Mouse (Mus musculus): ENCODE measurements at regions not wholly inside any gene's neighbourhood (a gene's known extent, or its start where the extent isn't known, plus 50 kb on each side); places are given as distances from the start of the nearest gene placed in this dataset.

- ATAC-seq, result no peak
- Histone ChIP-seq H3K27ac (no peak overlapping the region), H3K4me3 (ENCODE audit: low read length) (no peak overlapping the region), H3K9me3 (ENCODE audit: low read length) (no peaks in the 10 kb centered on the region), H3K9ac (replicated peaks; ENCODE audit: low read length) (no peak overlapping the region), H3K36me3 (ENCODE audit: insufficient read depth, low read length) (no peaks in the 10 kb centered on the region), H3K4me2 (ENCODE audit: low read depth, low read length) (no peak overlapping the region), H3K4me1 (ENCODE audit: insufficient read depth, low read length) (no peaks in the 10 kb centered on the region), H3K27me3 (ENCODE audit: insufficient read depth, low read length) (no peaks in the 10 kb centered on the region)
- DNase-seq (ENCODE audit: low spot score), result no peak
- WGBS, result 56% methylated on average over 6 of the region's 6 CpGs
- TF ChIP-seq CTCF (IDR thresholded peaks at IDR 0.05; ENCODE audit: low read depth), result no peak
These were observed 375.5 kb downstream of the Etv1 start for GRCm38 (mm10) chr12:39154689-39155088.

DNA sequence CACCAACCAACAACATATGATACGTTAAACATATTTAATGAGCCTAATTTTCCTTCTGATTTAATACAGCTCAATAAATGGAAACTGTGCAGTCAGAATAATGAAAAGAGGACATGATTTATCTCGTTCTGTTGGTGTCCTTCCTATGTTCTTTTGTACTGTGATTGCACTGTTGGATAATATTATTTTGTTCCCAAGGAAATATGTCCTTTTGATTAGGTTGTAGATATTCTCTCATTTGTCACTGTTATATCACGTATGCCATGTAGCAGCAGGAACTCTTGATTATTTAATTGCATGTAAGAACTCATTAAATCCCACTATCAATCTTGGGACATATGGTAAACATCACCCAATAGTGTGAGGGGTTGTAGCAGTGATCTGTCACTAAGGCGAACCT, 397.8 kb downstream of the Etv1 start:
- TF ChIP-seq CTCF (IDR thresholded peaks at IDR 0.05; ENCODE audit: low read depth), result no peak
- H3K4me1 ChIP-seq (ENCODE audit: insufficient read depth, low read length), result no peaks in the 10 kb centered on the region
- ATAC-seq (no peak), DNase-seq (ENCODE audit: low spot score) (no peak)
- no peaks in the 10 kb centered on the region for H3K36me3 ChIP-seq (ENCODE audit: insufficient read depth, low read length)
- H3K27ac ChIP-seq, result no peak overlapping the region
- 54% methylated on average over 4 of the region's 4 CpGs for whole genome bisulfite sequencing
- H3K4me3 ChIP-seq (ENCODE audit: low read length), result no peak overlapping the region
- no peak overlapping the region for H3K9ac ChIP-seq (replicated peaks; ENCODE audit: low read length)
- no peaks in the 10 kb centered on the region for H3K27me3 ChIP-seq (ENCODE audit: insufficient read depth, low read length)
- H3K9me3 ChIP-seq (ENCODE audit: low read length), result no peaks in the 10 kb centered on the region
- no peak overlapping the region for H3K4me2 ChIP-seq (ENCODE audit: low read depth, low read length)

- Histone ChIP-seq H3K4me2 (ENCODE audit: low read depth, low read length) (no peak overlapping the region), H3K27me3 (ENCODE audit: insufficient read depth, low read length) (no peaks in the 10 kb centered on the region), H3K36me3 (ENCODE audit: insufficient read depth, low read length) (no peaks in the 10 kb centered on the region), H3K4me3 (ENCODE audit: low read length) (no peak overlapping the region), H3K4me1 (ENCODE audit: insufficient read depth, low read length) (no peaks in the 10 kb centered on the region), H3K9ac (replicated peaks; ENCODE audit: low read length) (no peak overlapping the region), H3K9me3 (ENCODE audit: low read length) (no peaks in the 10 kb centered on the region), H3K27ac (no peak overlapping the region)
- ATAC-seq (0 out of 2 replicates have a peak, but pooled peaks have one; percentile 24), DNase-seq (ENCODE audit: low spot score) (no peak)
- WGBS, result 52% methylated on average over 4 of the region's 4 CpGs
- no peak for TF ChIP-seq CTCF (IDR thresholded peaks at IDR 0.05; ENCODE audit: low read depth)
These were observed 444.9 kb downstream of the Etv1 start for GRCm38 (mm10) chr12:39224073-39224472.

- Histone ChIP-seq H3K9ac (replicated peaks; ENCODE audit: low read length) (no peak overlapping the region), H3K27me3 (ENCODE audit: insufficient read depth, low read length) (no peaks in the 10 kb centered on the region), H3K9me3 (ENCODE audit: low read length) (no peaks in the 10 kb centered on the region), H3K27ac (no peak overlapping the region), H3K4me1 (ENCODE audit: insufficient read depth, low read length) (no peaks in the 10 kb centered on the region), H3K4me2 (ENCODE audit: low read depth, low read length) (no peak overlapping the region), H3K36me3 (ENCODE audit: insufficient read depth, low read length) (no peaks in the 10 kb centered on the region), H3K4me3 (ENCODE audit: low read length) (no peak overlapping the region)
- no peak for ATAC-seq
- WGBS, result 80% methylated on average over 6 of the region's 6 CpGs
- DNase-seq (ENCODE audit: low spot score), result no peak
- no peak for TF ChIP-seq CTCF (IDR thresholded peaks at IDR 0.05; ENCODE audit: low read depth)
These were observed 477.4 kb downstream of the Etv1 start for GRCm38 (mm10) chr12:39256605-39257004.

- Histone ChIP-seq H3K36me3 (ENCODE audit: insufficient read depth, low read length) (no peaks in the 10 kb centered on the region), H3K4me1 (ENCODE audit: insufficient read depth, low read length) (no peaks in the 10 kb centered on the region), H3K27ac (no peak overlapping the region), H3K9ac (replicated peaks; ENCODE audit: low read length) (no peak overlapping the region), H3K9me3 (ENCODE audit: low read length) (no peaks in the 10 kb centered on the region), H3K4me2 (ENCODE audit: low read depth, low read length) (no peak overlapping the region), H3K4me3 (ENCODE audit: low read length) (no peak overlapping the region), H3K27me3 (ENCODE audit: insufficient read depth, low read length) (no peaks in the 10 kb centered on the region)
- no peak for TF ChIP-seq CTCF (IDR thresholded peaks at IDR 0.05; ENCODE audit: low read depth)
- no peak for DNase-seq (ENCODE audit: low spot score)
- 61% methylated on average over 1 of the region's 1 CpGs for WGBS
- ATAC-seq, result no peak
These were observed 478.4 kb downstream of the Etv1 start for GRCm38 (mm10) chr12:39257571-39257970.

DNA sequence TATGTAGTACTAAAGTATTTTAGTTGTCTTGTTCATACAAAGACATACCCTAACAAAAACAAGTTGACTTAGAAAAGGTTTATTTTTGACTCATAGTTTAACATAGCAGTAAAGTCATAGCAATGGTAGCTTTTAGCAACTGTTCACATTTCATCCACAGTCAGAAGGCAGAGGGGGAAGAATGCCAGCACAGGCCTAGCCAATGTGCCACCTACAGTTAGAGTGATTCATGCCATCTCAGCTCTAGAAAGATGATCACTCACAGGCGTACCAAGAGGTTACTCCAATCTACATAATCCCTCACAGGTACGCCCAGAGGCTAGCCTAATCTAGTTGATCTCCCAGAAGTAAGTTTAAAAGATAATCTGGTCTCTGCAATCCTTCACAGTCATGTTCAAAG, 510.5 kb downstream of the Etv1 start:
- Histone ChIP-seq H3K4me2 (ENCODE audit: low read depth, low read length) (no peak overlapping the region), H3K9me3 (ENCODE audit: low read length) (no peaks in the 10 kb centered on the region), H3K27ac (no peak overlapping the region), H3K4me3 (ENCODE audit: low read length) (no peak overlapping the region), H3K9ac (replicated peaks; ENCODE audit: low read length) (no peak overlapping the region), H3K4me1 (ENCODE audit: insufficient read depth, low read length) (no peaks in the 10 kb centered on the region), H3K27me3 (ENCODE audit: insufficient read depth, low read length) (no peaks in the 10 kb centered on the region), H3K36me3 (ENCODE audit: insufficient read depth, low read length) (no peaks in the 10 kb centered on the region)
- DNase-seq (ENCODE audit: low spot score) (no peak), ATAC-seq (no peak)
- WGBS, result 87% methylated on average over 2 of the region's 2 CpGs
- no peak for TF ChIP-seq CTCF (IDR thresholded peaks at IDR 0.05; ENCODE audit: low read depth)

GRCm38 (mm10) chr12:39301351-39302212, 522.4 kb downstream of the Etv1 start:
- Histone ChIP-seq H3K27ac (0 out of 2 replicates have a peak overlapping the region, but pooled peaks have one; percentile 1), H3K27me3 (ENCODE audit: insufficient read depth, low read length) (no peaks in the 10 kb centered on the region), H3K36me3 (ENCODE audit: insufficient read depth, low read length) (no peaks in the 10 kb centered on the region), H3K4me3 (ENCODE audit: low read length) (no peak overlapping the region), H3K4me2 (ENCODE audit: low read depth, low read length) (0 out of 2 replicates have a peak overlapping the region, but pooled peaks have one; percentile 14), H3K4me1 (ENCODE audit: insufficient read depth, low read length) (no peaks in the 10 kb centered on the region; the same call in 1 of the 2 replicates), H3K9ac (replicated peaks; ENCODE audit: low read length) (no peak overlapping the region; the same call in 1 of the 2 replicates), H3K9me3 (ENCODE audit: low read length) (no peaks in the 10 kb centered on the region)
- ATAC-seq (peak; percentile 77), DNase-seq (ENCODE audit: low spot score) (peak; percentile 40)
- TF ChIP-seq CTCF (IDR thresholded peaks at IDR 0.05; ENCODE audit: low read depth), result no peak
- 16% methylated on average over 13 of the region's 13 CpGs for WGBS

All from hindbrain, postnatal 0 days (tissue).